Mouse (Mus musculus): ENCODE measurements around the gene Armh3. TPM values are rescaled to one million over a fixed set of nuclear protein-coding genes. Genes with fewer than 3 reads are reported as not detected.
A peak's percentile ranks its signal among the peaks of the same experiment; 100 is the strongest.

Gene Armh3
- 13.6 and 16.5 TPM in 2 replicates for polyA plus RNA-seq (2016; fragmentation: Nextera tagmentation; extraction: Ambion mirVana)

- H3K27ac ChIP-seq (ENCODE audit: poor library complexity, severe bottlenecking): peak within 1 kb of the TSS; percentile 93
- ATAC-seq (ENCODE audit: insufficient number of reproducible peaks, low FRiP score): peak; percentile 97
- peaks cover 16% of the 10 kb centered on the region for H3K36me3 ChIP-seq
- H3K9ac ChIP-seq: peak within 1 kb of the TSS; percentile 79
- H3K4me3 ChIP-seq: peak within 1 kb of the TSS; percentile 88
- H3K4me1 ChIP-seq (replicated peaks): 0 out of 2 replicates have a peak, but pooled peaks cover 2% of the 10 kb centered on the region
- 1% methylated on average over 73 of the region's 76 CpGs for WGBS
- no peaks in the 10 kb centered on the region for H3K27me3 ChIP-seq (replicated peaks)
- H3K4me2 ChIP-seq: peak within 1 kb of the TSS; percentile 71
- H3K9me3 ChIP-seq (replicated peaks): peaks cover 3% of the 10 kb centered on the region; the same call in 1 of the 2 replicates
Observed at GRCm38 (mm10) chr19:45997785-45998693, at the start of gene Armh3. Armh3 (minus strand) TSS chr19:45998488.

GRCm38 (mm10) chr19:46047426-46047825 lies 49.1 kb upstream of the Armh3 start:
- WGBS: 70% methylated on average over 2 of the region's 2 CpGs

DNA sequence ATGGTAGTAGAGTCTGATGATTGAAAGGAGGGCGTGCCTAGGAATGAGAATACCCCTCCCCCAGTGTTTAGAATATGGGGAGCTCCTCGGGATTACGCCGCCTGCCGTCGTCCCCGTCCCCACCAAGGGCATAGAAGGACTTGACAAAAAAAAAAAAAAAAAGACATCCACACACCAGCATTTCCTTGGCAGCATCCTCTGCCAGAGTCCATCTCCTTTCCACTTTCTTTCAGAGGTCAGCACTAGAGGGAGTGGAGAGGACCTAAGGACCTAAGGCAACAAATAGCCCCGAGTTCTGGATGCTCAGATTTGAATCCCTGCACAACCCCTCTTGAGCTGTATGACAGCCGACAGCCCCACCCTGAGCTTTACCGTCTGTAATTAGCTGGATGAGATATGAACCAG lies 48.3 kb upstream of the Armh3 start:
- Histone ChIP-seq H3K36me3 (0 out of 2 replicates have a peak, but pooled peaks cover 3% of the 10 kb centered on the region), H3K4me2 (peak overlapping the region; percentile 75), H3K9ac (no peak overlapping the region), H3K4me3 (no peak overlapping the region), H3K4me1 (replicated peaks) (peaks cover 43% of the 10 kb centered on the region), H3K27me3 (replicated peaks) (no peaks in the 10 kb centered on the region), H3K9me3 (replicated peaks) (no peaks in the 10 kb centered on the region), H3K27ac (ENCODE audit: poor library complexity, severe bottlenecking) (peak overlapping the region; percentile 98; the same call in 1 of the 2 replicates)
- 2% methylated on average over 10 of the region's 10 CpGs for WGBS
- no peak for ATAC-seq (ENCODE audit: insufficient number of reproducible peaks, low FRiP score)

More at GRCm38 (mm10) chr19:46047426-46047825, 49.1 kb upstream of the Armh3 start:
- Histone ChIP-seq H3K4me1 (replicated peaks) (peaks cover 35% of the 10 kb centered on the region), H3K9ac (no peak overlapping the region), H3K36me3 (0 out of 2 replicates have a peak, but pooled peaks cover 3% of the 10 kb centered on the region), H3K4me3 (no peak overlapping the region), H3K4me2 (no peak overlapping the region), H3K27ac (ENCODE audit: poor library complexity, severe bottlenecking) (no peak overlapping the region), H3K9me3 (replicated peaks) (no peaks in the 10 kb centered on the region), H3K27me3 (replicated peaks) (no peaks in the 10 kb centered on the region)
- no peak for ATAC-seq (ENCODE audit: insufficient number of reproducible peaks, low FRiP score)

- Histone ChIP-seq H3K36me3 (0 out of 2 replicates have a peak, but pooled peaks cover 3% of the 10 kb centered on the region), H3K27me3 (replicated peaks) (no peaks in the 10 kb centered on the region), H3K9me3 (replicated peaks) (no peaks in the 10 kb centered on the region), H3K4me3 (peak overlapping the region; percentile 94), H3K4me1 (replicated peaks) (peaks cover 51% of the 10 kb centered on the region), H3K27ac (ENCODE audit: poor library complexity, severe bottlenecking) (peak overlapping the region; percentile 98), H3K4me2 (peak overlapping the region; percentile 75), H3K9ac (peak overlapping the region; percentile 99)
- peak; percentile 37 for ATAC-seq (ENCODE audit: insufficient number of reproducible peaks, low FRiP score)
- WGBS: 1% methylated on average over 7 of the region's 7 CpGs
Observed at GRCm38 (mm10) chr19:46045696-46046311, 47.5 kb upstream of the Armh3 start.

DNA sequence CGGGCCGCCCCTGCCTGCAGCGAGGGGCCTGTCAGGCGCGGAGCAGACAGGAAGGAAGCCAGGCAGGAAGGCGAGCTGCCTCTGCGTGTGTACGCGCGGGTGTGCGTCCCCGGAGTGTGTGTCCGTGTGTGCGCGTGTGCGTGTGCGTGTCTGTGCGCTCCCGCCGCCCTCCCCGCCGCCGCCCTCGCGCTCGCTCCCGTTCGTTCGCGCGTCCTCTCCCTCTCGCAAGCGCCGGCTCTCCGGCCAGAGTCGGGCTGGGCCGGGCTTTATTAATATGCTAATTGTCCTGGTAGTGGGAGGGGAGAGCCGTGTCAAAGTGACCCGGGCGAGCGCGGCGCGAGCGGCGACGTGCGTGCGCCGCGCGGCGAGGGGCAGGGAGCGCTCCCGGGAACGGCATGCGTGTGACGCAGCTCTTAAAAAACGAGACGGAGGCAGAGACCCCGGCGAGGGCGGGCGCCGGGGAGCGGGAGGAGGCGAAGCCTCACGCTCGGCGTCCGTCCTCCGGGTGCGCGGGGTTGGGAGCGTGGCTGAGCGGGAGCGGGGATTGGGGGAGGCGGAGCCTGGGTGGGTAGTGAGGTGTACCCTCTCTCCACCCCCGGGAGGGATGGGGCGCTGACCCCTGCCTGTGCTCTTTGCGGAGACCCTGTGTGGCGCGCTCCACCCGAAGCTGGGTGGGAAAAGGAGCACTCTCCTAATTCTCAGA lies 46.9 kb upstream of the Armh3 start, which contains the start of gene Ldb1:
TSS of gene Ldb1 (minus strand) at position 222 of the 703 bp plus-strand sequence.
- Histone ChIP-seq H3K36me3 (0 out of 2 replicates have a peak, but pooled peaks cover 3% of the 10 kb centered on the region), H3K4me3 (peak within 1 kb of the TSS; percentile 94), H3K4me2 (peak within 1 kb of the TSS; percentile 75), H3K9me3 (replicated peaks) (no peaks in the 10 kb centered on the region), H3K9ac (peak within 1 kb of the TSS; percentile 99), H3K27me3 (replicated peaks) (no peaks in the 10 kb centered on the region), H3K4me1 (replicated peaks) (peaks cover 56% of the 10 kb centered on the region), H3K27ac (ENCODE audit: poor library complexity, severe bottlenecking) (peak within 1 kb of the TSS; percentile 98)
- WGBS: under 1% methylated on average over 81 of the region's 84 CpGs
- ATAC-seq (ENCODE audit: insufficient number of reproducible peaks, low FRiP score): peak; percentile 77

- H3K4me3 ChIP-seq: peak within 1 kb of the TSS; percentile 94
- no peaks in the 10 kb centered on the region for H3K27me3 ChIP-seq (replicated peaks)
- H3K4me1 ChIP-seq (replicated peaks): peaks cover 61% of the 10 kb centered on the region
- under 1% methylated on average over 34 of the region's 34 CpGs for WGBS
- 0 out of 2 replicates have a peak, but pooled peaks cover 3% of the 10 kb centered on the region for H3K36me3 ChIP-seq
- H3K4me2 ChIP-seq: peak within 1 kb of the TSS; percentile 75
- ATAC-seq (ENCODE audit: insufficient number of reproducible peaks, low FRiP score): no peak
- peak within 1 kb of the TSS; percentile 98 for H3K27ac ChIP-seq (ENCODE audit: poor library complexity, severe bottlenecking)
- H3K9ac ChIP-seq: peak within 1 kb of the TSS; percentile 99
- no peaks in the 10 kb centered on the region for H3K9me3 ChIP-seq (replicated peaks)
Observed at GRCm38 (mm10) chr19:46044271-46044992, 46.1 kb upstream of the Armh3 start, which contains the start of gene Pprc1. Pprc1 (plus strand) TSS chr19:46044886.

GRCm38 (mm10) chr19:46043380-46043779 lies 45.1 kb upstream of the Armh3 start:
- ATAC-seq (ENCODE audit: insufficient number of reproducible peaks, low FRiP score): no peak
- H3K9ac ChIP-seq: peak overlapping the region; percentile 99
- 67% methylated on average over 7 of the region's 7 CpGs for WGBS

DNA sequence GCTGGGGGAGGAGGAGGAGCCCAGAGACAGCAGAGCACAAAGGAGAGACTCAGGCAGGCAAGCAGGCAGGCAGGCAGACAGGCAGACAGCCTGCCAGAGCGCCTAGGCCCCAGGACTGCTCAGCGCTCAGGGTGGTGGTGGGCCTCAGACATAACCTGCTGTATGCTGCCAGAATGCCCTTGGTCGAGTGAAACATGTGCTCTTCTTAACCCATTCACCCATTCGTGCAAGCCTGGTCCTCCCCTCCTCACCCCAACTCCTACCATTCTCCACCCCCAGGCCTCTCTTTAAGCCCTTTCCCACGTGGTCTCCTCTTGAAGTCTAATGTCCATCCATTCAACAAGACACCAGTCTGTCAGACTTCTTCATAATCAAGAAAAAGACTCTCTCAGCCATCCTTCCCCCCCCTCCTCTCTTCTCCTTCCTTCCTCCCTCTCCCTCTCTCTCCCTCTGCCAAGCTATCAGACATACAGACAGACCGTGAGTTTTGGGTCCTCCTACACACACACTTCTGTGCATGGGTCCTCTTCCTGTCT lies 44.3 kb upstream of the Armh3 start:
- H3K4me2 ChIP-seq: peak overlapping the region; percentile 75
- WGBS: 6% methylated on average over 6 of the region's 6 CpGs
- peak; percentile 4; the same call in 1 of the 2 replicates for ATAC-seq (ENCODE audit: insufficient number of reproducible peaks, low FRiP score)
- H3K27me3 ChIP-seq (replicated peaks): no peaks in the 10 kb centered on the region
- 0 out of 2 replicates have a peak, but pooled peaks cover 3% of the 10 kb centered on the region for H3K36me3 ChIP-seq
- no peaks in the 10 kb centered on the region for H3K9me3 ChIP-seq (replicated peaks)
- H3K27ac ChIP-seq (ENCODE audit: poor library complexity, severe bottlenecking): peak overlapping the region; percentile 98
- peak overlapping the region; percentile 99 for H3K9ac ChIP-seq
- peaks cover 74% of the 10 kb centered on the region for H3K4me1 ChIP-seq (replicated peaks)
- H3K4me3 ChIP-seq: peak overlapping the region; percentile 94

More at GRCm38 (mm10) chr19:46043380-46043779, 45.1 kb upstream of the Armh3 start:
- H3K27ac ChIP-seq (ENCODE audit: poor library complexity, severe bottlenecking): peak overlapping the region; percentile 98
- H3K4me3 ChIP-seq: peak overlapping the region; percentile 94
- no peaks in the 10 kb centered on the region for H3K9me3 ChIP-seq (replicated peaks)
- H3K27me3 ChIP-seq (replicated peaks): no peaks in the 10 kb centered on the region
- H3K4me1 ChIP-seq (replicated peaks): peaks cover 65% of the 10 kb centered on the region
- H3K36me3 ChIP-seq: 0 out of 2 replicates have a peak, but pooled peaks cover 3% of the 10 kb centered on the region
- peak overlapping the region; percentile 75 for H3K4me2 ChIP-seq

GRCm38 (mm10) chr19:46041933-46042475 lies 43.7 kb upstream of the Armh3 start:
- H3K9ac ChIP-seq: peak overlapping the region; percentile 99
- H3K4me1 ChIP-seq (replicated peaks): peaks cover 77% of the 10 kb centered on the region
- peak overlapping the region; percentile 98 for H3K27ac ChIP-seq (ENCODE audit: poor library complexity, severe bottlenecking)
- peak; percentile 44 for ATAC-seq (ENCODE audit: insufficient number of reproducible peaks, low FRiP score)
- H3K36me3 ChIP-seq: 0 out of 2 replicates have a peak, but pooled peaks cover 3% of the 10 kb centered on the region
- no peaks in the 10 kb centered on the region for H3K9me3 ChIP-seq (replicated peaks)
- no peaks in the 10 kb centered on the region for H3K27me3 ChIP-seq (replicated peaks)
- H3K4me3 ChIP-seq: peak overlapping the region; percentile 94
- 2% methylated on average over 14 of the region's 14 CpGs for WGBS
- peak overlapping the region; percentile 75 for H3K4me2 ChIP-seq
